Mouse (Mus musculus): ENCODE data around the gene Adgrl3.

Gene Adgrl3

DNA sequence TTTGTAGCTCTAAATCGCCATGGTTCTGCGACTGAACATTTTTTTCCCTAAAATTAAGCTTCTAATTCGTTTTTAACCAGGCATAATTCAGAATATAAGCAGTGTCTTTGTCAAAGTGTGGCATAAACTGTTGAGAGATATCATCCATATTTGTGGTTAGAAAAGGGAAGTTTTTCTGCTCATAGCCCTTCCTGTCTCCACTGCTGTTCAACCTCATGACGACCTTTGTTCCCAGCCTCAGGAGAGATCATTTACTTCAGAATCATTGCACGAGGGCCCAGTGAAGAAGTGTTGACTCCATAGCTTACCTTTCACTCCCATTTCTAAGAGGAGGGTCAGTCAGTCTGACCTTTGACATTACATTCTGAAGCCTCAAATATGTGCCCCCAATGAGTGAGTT is 56.4 kb downstream of the Adgrl3 start:
- no peak for DNase-seq (ENCODE audit: low spot score)

DNA sequence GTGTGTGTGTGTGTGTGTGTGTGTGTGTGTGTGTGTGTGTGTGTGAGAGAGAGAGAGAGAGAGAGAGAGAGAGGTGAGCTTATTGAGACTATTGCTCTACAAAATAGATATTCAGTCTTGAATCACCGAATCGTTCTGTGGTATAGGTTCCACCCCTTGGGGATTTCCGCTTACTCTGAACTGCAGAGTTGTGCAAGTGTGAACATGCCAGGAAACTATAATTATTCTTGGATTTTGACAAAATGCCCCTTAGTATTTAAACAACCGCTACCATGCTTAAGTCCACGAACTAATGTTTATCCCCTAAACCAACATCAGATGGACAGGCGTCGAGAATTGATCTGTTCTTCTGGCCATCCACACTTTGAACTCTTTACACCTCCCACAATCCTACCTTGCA is 57.1 kb downstream of the Adgrl3 start:
- no peak for DNase-seq (ENCODE audit: low spot score)

DNA sequence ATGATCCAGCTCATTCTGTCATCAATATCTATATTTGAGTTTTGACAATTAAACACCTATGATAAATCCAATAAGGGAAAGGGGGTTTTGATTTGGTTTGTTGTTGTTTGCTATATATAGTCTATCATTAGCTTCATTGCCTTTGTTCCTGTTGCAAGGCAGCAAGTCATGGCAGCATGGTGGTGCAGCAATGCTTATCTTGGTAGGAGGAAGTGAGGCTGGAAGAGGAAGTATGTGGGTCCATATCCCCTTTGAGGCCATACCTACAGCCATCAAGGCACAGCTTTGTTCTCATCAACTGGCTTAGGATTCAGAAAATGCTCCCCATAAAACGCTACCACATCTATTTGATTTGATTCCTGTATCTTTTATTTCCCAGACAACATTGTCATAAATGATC is 58.1 kb downstream of the Adgrl3 start:
- DNase-seq (ENCODE audit: low spot score) = no peak

DNA sequence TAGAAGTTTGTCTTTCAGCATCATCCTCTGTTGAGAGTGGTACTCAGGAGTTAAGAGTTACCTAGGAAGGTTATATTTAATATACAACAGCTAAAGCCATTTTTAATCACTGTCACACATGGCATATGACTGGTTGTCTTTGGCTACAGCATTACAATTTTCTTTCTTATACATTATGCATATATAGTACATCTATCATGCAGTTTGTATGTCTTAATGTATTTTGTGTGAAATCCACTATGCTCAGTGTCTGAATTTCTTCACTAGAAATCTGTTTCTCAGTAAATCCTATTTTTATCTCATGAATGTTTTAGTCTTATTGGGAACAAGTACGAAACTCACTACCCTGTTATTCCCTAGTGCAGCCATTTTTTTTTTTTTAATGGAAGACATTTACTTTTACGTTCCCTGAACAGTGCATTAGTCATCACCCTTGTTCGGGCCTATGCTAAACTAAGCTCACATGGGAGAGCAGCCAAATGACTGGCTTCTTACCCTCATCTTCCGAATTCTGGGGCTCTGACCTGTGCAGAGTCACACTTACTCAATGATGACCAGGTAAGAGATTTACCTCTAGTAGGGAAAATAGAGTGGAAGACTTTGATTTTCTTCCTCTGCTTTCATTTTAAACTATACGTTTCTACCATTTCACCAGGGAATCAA is 63.9 kb downstream of the Adgrl3 start:
- no peak for DNase-seq (ENCODE audit: low spot score)

DNA sequence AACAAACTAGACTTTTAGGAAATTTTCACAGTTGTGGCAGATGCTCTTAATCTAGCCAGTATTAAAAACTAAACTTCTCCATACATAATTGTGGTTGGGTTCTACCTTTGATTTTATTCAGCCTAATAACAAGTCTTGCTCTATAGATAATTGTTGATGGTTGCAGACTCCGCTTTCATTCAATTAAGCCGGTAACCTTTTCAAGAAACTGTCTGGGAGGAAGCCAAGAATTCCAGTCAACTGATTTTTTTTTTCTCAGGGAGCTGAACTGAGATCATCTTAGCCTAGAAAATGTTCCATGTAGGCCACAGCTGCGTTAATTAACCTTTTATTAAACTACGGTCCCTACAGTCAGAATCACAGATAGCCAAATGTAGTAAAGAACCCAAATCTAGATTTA is 65.2 kb downstream of the Adgrl3 start:
- no peak for DNase-seq (ENCODE audit: low spot score)

DNA sequence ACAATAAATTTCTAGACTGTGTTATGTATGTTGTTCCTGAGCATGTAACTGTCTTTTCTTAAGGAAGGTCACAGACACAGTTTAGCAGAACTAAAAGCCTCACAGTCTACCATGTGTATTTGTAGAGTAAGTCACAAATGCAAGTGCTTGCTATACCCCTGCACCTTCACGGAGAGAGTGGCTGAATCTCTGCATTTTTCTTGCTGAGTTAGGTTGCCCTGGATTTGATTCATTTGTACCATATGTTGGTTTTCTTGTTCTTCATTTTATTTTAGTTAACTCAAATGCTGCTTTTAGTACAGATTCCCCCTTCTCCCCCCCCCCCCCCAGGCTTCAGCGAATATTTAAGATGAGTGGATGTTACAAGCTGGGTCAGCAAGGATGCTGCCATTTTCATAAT is 68.7 kb downstream of the Adgrl3 start:
- DNase-seq (ENCODE audit: low spot score) = no peak

DNA sequence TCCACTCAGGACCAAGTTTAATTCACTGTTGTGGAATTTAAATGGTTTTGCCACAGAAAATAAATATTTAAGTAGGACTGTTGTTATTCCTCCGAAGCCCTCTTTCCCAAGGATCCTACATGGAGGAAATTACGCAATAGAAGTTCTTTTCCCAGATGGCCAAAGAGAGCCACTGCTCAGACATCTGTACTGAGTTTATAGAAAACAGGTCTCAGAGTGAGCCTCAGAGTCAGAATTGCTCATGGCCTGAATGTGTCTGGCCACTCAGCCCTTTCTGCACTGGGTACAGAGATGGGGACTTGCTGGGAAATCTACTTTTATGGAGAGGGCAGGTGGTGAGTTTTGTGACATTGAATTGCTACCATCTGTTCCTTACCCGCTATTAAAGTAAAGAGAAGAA is 74.7 kb downstream of the Adgrl3 start:
- no peak for DNase-seq (ENCODE audit: low spot score)

DNA sequence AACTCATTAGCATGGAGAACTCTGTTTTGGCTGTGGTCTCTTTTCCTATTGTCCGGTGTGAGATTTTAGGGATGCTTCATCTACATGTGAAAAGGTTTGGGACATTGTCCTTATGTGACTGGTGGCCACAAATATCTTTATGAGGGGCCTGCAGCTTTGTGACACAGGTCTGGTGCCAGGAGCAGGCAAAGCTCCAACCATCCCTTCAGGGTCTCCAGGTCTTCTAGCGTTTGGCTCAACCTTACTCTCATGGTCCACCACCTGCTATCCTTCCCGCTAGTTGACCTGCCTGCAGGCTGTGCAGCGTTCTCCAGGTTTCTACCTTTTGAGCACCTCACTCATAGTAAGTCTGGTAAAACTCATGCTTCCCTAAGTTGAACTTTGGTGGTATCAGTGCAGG is 77.2 kb downstream of the Adgrl3 start:
- no peak for DNase-seq (ENCODE audit: low spot score)

DNA sequence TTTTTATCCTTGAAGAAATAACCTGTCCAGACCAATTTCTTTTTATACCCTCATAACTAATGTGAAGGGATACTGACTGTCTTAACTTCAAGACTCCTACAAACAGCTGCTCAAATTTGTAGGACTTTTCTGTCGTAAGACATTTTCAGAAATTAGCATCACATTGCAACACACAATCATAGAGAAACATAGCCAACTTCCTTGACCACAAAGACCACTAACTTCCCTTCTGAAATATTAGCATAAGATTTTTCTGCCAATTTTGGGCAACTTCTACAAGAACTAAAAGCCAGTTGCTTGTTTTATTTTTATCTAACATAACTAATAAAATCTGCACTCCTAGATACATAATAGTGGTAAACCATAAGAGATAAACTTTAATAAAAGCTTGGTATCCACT is 87.5 kb downstream of the Adgrl3 start:
- no peak for DNase-seq (ENCODE audit: low spot score)

DNA sequence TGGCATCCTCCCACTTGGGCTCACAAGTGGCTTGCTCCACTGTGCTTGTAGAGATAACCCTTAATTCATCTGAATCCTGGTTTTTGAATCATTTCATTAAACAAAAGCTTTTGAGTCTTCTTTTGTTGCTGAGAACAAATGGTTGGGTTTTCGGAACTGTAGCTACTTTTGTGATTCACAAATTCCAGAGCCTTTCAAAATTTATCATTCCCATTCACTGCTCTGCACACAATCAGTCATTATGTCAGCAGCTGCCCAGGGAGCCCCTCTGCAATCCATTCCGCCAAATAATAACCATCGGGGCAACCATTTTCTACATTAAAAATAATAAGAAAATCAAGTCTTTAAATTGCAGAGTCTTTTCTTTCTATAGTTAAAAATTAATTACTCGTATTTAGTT is 104.5 kb downstream of the Adgrl3 start:
- DNase-seq (ENCODE audit: low spot score) = no peak

DNA sequence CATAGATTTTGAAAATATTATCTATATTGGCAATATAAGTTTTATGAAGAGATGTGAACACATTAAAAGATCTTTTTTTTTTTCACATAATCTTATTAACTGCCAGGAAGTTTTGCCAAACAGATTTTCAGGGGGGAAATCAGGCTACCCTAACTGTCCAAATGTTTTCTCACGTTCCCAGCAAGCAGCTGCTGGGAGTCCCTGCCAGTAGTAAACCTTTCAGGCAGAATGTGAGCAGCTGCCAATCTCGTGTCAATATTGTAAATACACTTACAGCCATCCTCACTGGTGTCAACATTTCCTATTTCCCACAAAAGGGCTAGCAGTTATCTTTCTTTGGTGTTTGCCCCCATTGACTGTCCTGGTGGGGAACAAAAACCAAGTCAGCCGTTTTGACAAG is 107.7 kb downstream of the Adgrl3 start:
- no peak for DNase-seq (ENCODE audit: low spot score)

DNA sequence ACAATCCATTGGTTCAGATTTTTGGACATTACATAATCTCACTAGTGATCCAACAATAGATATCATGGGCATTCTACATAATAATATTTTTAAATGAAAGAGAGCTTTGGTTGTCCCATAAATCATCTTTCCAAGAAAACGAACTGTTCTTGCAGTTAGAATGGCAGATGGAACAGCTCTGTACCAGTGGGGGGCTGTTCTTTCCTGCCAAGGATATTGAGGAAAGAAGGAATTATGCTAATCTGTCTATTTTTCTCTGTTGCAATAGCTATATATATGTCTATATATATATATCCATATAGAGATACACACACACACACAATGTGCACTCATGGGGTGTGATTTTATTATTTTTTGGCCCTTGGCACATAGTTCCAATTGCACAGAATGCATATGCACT is 116.5 kb downstream of the Adgrl3 start:
- DNase-seq (ENCODE audit: low spot score) = no peak

DNA sequence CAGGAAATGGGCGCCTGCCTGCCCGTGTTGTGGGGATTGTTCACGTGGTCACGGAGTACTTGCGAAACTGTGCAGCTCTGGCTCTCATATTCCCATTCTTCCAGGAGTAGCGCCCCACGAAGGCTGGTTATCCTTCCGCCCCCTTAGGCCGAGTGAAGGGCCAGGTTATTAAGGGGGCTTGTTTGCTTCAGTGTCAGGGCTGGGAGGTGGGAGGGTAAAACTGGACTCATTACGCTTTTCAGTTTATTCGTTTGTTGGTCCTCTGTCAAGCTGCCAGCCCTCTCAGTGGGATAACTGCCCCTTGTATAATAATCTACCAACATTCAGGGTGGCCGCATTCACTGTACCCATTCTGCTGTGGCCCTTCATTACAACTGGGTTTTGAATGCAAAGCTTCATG is 135.9 kb downstream of the Adgrl3 start:
- DNase-seq (ENCODE audit: low spot score) = no peak

DNA sequence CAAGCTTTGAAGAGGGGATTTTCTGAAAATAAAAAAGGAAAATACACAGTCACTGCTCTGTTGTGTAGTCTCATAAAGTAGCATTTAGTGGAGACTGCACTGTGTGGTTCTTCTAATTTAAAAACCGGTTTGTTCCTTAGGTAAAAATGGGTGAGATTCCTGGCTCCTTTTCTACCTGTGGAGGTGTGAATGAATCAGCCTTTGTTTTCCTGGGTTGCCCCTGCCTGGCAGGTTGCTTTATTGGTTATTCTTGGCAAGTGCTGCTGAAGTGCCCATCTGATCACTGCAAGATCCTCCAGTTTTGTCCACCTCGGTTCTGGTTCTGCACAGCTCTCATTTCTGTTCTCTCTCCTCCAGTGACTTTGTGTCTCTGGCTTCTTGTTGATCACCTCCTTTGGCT is 136.3 kb downstream of the Adgrl3 start:
- no peak for DNase-seq (ENCODE audit: low spot score)

DNA sequence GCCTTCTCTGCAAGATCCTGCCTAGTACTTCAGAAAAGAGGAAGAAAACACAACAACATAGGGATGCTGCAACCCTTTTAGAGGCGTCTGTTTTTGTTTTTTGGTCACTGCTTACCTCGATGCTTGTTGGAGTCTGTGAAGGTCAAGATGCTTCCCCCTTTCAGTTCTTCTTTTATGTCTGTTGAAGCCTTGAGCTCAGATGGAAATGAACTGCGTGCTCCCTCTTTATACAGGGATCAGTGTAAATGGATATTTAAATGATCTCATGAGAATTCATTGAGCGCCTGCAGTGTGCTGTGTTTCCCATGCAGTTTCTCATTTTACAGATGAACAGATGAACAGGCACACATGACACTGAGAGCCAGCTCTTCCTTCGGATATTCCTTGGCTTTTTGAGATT is 136.9 kb downstream of the Adgrl3 start:
- DNase-seq (ENCODE audit: low spot score) = no peak

DNA sequence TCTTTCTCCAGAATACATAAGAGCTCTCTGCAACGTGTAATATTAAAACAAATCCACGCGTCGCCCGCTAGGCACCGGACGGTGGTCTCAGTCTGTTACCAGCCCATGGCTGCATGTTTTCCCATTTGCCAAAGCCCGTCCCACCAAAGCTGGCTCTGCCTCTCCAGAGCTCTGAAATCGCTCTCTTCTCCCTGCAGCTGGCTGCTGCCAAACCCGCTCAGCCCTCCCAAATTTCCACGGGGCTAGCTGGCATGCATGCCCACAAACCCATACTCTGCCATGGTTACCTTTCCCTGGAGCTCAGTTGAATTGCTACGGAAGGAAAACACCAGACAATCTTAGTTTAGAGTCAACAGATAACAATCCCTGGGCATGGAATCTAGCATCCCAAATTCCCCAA is 139.1 kb downstream of the Adgrl3 start:
- no peak for DNase-seq (ENCODE audit: low spot score)

DNA sequence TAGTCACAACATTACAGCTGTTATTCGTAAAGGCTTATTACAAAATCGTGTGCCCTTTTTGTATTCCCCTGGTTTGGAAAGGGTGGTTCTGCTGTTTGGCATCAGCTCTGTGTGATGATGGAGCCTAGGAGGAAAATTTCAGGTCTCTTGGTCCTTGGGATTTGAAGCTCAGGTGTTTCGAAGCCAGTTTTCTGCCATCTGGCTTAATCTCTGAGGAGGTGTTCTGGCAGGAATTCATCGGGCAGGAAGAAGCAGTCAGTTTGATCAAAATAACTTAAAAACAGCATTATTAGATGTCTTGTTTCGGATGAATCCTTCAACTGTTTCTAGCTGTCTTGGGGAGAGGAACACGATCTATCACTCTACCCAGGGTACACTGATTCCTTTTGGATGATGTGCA is 140.5 kb downstream of the Adgrl3 start:
- no peak for DNase-seq (ENCODE audit: low spot score)

DNA sequence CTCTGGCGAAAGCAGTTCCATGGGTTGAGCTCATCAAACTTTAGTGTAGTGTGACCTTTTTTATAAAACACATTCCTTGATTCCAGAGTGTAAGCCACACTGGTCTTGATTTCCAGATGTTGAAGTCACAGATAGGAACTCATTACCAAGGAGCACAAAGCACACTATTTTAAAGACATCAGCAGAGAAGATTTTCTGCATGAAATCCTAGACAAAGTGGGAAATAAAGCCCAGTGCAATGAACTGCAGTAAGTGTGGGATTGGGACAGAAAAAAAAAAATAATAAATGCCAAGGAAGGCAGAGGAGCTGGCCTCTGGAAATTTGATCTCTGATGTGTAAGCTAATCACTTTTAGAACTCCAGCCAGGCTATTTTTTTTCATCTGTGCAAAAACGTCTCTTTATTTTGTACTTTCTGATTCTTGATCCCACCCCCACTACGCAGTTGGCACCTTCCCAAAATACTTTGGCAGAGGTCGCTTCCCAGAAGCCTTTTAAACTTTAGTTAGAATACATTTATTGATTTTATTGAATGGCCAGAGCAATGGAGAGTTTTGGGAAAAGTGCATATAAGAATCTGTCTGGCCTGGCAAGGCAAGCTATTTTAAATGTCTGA is 169.0 kb downstream of the Adgrl3 start:
- DNase-seq (ENCODE audit: low spot score) = no peak

DNA sequence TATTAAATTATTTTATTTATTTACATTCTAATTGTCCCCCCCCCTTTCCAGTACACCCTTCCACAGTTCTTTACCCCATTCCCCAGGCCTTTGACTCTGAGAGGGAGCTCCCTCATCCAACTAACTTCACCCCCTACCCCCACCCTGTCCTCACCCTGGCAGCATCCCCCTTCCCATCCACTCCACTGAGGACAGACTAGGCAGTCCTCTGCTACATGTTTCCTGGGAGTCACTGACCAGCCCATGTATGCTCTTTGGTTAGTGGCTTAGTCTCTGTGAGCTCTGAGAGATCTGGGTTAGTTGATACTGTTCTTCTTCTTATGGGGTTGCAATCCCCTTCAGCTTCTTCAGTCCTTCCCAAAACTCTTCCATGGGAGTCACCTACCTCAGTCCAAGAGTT is 180.4 kb downstream of the Adgrl3 start:
- DNase-seq (ENCODE audit: low spot score) = no peak

DNA sequence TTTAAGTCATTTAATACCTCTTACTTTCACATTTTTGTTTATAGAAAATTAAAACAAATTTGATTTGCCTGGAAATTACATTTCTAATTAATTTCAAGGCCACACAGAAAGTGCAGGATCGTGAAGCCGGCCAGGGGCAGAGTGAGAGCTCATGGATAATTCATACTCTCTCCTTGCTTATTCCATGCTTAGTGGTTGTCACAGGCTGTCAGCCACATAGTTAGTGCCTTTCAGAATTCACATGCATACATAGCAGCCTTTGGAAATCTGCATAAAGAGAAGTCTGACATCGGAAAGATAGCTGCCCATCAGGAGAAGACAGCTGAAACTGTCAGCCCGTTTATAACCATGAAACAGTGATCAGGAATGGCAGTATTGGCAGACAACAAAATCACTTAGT is 181.9 kb downstream of the Adgrl3 start:
- DNase-seq (ENCODE audit: low spot score) = no peak

DNA sequence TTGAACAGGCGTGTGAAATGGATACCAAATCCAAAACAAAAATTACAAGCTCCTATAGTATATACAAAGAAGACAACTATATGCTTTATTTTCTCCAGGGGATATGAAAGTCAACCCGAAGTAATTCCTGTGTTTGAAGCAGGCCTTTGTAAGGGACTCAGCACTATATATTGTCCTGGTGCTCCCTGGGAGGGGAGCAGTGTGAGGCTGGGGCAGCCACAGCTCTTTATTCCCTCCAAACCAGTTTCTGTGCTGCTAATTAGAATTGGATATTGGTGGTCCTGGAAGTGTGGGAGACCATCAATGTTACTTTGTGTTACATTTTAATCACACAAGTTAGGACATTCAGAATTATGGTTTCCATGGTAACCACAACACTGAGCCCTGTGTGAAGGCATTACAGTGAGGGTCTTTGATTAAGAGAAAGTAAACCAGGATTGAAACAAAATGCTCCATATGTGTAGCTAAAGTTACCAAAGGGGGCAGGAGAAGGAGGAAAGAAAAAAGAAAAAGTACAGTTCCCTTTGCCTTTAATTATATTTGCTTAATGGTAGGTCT is 198.6 kb downstream of the Adgrl3 start:
- DNase-seq (ENCODE audit: low spot score) = no peak

DNA sequence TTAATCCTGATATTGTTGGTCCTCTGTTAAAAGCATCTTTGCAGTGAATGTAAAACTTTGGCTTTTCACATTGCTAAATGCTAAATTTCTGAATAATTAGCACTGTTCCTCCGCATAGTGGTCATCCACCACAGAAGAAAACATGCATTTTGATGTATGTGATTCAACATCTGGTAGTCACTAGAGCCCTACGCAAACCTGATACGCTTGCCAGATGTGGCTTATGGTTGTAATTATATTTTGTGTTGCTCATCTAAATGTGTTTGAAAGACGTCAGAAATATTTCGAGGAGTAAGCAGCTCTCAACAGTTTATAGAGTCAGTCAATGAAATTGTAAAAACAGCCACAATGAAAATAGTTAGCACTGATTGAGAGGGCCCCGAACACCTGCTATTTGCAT is 204.5 kb downstream of the Adgrl3 start:
- DNase-seq (ENCODE audit: low spot score) = no peak

DNA sequence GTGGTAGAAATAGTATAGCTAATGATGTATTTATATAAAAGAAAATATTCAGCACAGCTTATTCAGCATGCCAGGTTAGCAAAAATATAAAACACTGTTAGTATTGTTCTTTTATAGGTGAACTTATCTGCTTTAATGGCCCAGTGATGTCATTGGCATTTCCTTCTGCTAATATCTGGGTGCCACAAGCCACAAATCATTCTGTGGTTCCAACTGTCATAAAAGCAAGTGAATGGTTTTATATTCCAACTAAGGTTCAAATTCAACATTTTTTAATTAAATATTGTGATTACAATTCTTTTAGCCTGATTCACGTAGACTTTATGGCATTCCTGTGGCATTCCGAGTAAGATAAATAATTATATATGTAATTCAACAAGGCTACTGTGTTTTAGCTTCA is 205.5 kb downstream of the Adgrl3 start:
- no peak for DNase-seq (ENCODE audit: low spot score)

DNA sequence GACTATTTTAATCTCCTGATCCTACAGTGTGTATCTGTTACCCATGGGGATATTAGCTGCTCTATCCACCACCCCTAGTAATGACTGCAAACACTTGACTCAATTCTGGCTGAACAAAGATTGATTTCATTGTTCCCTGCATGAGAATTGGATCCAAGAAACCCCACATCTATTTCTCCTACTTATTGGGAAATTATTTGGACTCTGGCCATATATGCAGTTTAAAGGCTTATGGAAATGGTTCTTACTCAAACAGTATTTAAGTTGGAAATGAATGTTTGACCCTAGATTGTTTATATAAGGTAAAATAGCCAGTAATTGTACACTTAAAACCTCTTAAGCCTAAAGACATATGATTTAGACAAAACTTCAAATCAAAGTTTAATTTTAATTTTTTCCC is 207.3 kb downstream of the Adgrl3 start:
- DNase-seq (ENCODE audit: low spot score) = no peak

Measured in left cerebral cortex, adult 11 months (tissue).